Mouse (Mus musculus) left cerebral cortex, adult 2 months (tissue): ENCODE measurements around the gene Fam162b. TPM values are rescaled to one million over a fixed set of nuclear protein-coding genes. Genes with fewer than 3 reads are reported as not detected.

Experiments
- DNase-seq, 2 experiments: peaks; one replicate each; pipeline ENCODE4 v3.0.0; 2021 to 2022; ENCODE audit warnings: low spot score in 2 of 2, mixed read lengths in 1 of 2; ENCODE audit errors: extremely low spot score in 1 of 2
- H3K27ac ChIP-seq: fragments of 200-600 bp; 2 replicates; pipeline ENCODE4 v1.8.1; 2022
- H3K4me3 ChIP-seq: fragments of 200-600 bp; 2 replicates; pipeline ENCODE4 v1.8.1; 2022
- CTCF ChIP-seq: fragments of 200-600 bp; IDR thresholded peaks from 2 replicates; pipeline ENCODE4 v1.8.1; 2022; ENCODE audit warnings: antibody characterized with exemption, mild to moderate bottlenecking, moderate library complexity
- intact Hi-C: fragments of 180-260 bp; cut with DNase I; formaldehyde crosslinking; loops from one replicate; pipeline ENCODE4 v1.15.1; 2025
- long read RNA-seq, 2 experiments: library from polyadenylated mRNA; stranded (forward); transcript quantifications; one replicate each; pipeline ENCODE4 v2.0.0; 2021; ENCODE audit warnings: borderline mapping rate in 2 of 2
- total RNA-seq, 2 experiments: library from RNA; stranded (reverse); gene quantifications; 2 replicates each; pipeline ENCODE4 v1.2.3; 2021

Gene Fam162b
- not detected for total RNA-seq
- long read RNA-seq, experiment 1, result 0 reads
- long read RNA-seq, experiment 2, result 0 reads

DNA sequence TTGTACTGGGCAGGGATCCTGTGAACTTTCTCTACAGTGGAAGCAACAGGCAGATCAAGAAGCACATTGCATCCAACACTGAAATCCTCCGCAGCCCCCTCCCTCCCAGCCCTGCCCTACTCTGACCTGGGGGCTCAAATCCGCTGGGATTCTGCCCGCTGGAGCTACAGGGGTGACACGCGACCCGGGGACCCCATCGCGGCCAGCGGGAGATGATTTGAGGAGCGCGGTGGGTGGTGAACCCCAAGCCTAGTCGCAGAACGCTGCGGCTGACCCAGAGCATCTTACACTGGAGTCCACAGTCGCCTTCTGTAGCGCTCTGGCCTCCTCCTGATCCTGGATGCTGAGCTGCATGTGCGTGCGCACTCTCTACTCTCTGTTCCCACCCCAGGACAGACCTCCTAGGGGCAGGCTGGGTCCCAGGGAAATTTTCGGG is at the start of gene Fam162b:
TSS of gene Fam162b (minus strand) at position 379 of the 436 bp plus-strand sequence.
- Histone ChIP-seq H3K27ac (no peak within 1 kb of the TSS), H3K4me3 (no peak within 1 kb of the TSS)
- TF ChIP-seq CTCF, result no peak
- intact Hi-C loops, result no loop called here
- DNase-seq, result no peak

DNA sequence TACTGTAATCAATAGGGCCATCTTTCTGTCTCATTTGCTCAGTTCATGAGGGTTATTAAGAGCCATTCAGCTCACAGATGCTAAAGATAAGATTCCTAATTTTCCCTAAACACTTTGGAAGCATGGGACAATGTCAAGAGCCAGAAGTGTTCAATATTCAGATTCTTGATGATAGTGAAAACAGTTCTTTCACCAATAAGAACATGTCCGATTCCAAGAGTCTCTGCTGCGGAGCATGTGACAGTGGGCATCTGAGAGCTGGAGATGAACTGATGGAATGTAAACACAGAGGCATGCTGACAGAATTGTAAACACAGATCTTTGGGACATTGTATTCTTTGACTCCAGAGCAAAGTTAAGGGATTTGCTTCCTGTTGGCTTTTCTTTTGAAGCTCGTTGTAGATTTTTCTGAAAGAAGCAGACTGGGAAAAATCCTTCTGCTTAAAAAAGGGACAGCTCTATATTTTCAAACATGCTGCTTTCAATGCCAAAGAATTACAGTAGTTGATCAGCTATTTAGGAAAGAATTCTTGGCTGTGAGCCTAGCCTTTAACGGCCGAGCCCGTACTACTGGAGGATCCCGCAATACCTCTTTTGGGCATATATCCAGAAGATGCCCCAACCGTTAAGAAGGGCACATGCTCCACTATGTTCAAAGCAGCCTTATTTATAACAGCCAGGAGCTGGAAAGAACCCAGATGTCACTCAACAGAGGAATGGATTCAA is 41.3 kb upstream of the Fam162b start, which contains the start of gene Gprc6a:
TSS of gene Gprc6a (minus strand) at position 51 of the 726 bp plus-strand sequence.
- Histone ChIP-seq H3K27ac (no peak within 1 kb of the TSS), H3K4me3 (no peak within 1 kb of the TSS)
- intact Hi-C loops, result no loop called here
- TF ChIP-seq CTCF, result no peak
- DNase-seq, result no peak

DNA sequence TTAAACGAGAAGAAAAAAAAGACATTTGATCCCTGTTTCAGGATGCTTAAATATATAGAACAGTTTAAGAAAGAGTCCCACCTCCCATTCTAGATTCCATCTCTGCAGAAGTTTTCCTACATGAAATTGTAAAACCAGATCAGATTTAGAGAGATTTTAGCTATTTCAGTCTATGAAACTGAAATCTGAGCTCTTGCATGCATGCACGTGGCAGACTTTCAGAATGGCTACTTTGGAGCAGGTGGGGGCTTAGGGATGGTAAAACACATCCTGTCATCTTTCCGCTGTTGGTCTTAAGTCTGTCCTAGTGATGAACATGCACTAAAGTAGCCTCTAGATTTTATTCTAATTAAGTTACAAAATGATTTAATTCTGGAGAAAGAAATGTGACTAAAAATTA is 30.9 kb upstream of the Fam162b start:
- intact Hi-C loops, result no loop called here
- no peak for TF ChIP-seq CTCF
- Histone ChIP-seq H3K27ac (no peak overlapping the region), H3K4me3 (no peak overlapping the region)
- no peak for DNase-seq

DNA sequence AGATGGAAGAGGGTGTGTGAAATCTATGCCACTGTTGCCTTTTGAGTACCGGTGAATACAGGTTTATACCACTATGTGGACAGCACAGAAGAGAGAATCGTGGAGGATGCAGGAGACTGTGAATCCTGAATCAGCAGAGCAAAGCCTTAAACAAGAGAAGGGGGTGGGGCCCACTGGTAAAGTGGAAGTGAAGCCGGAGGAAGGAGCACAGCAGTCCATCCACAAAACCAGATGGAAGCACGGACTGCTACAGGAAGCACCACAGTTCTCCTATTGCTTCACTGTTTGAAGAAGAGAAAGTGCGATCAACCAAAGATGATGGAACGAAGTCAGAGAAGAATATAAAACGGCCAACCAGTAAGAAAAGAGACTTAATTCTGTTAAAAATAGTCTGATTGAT is 29.8 kb upstream of the Fam162b start:
- intact Hi-C loops, result no loop called here
- TF ChIP-seq CTCF, result no peak
- Histone ChIP-seq H3K4me3 (no peak overlapping the region), H3K27ac (no peak overlapping the region)
- no peak for DNase-seq

DNA sequence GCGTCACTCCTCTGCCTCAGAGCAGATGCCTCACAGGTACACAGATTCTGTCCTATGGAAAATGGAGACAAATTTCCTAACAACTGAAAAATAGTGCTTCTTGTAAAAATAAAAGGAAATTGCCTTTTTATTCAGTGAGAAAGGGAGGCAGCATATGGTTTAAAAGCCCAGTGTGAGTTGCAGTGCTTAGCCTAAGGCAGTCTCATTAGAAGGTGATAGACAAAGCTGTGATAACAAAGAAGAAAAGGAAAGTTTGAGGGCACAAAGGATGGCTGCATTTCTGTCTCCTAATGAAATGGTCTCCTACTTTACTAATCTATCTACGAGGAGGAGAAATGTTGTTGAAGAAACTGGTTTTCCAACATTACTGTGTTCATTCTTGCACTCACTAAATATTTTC is 28.2 kb upstream of the Fam162b start:
- Histone ChIP-seq H3K4me3 (no peak overlapping the region), H3K27ac (no peak overlapping the region)
- intact Hi-C loops, result no loop called here
- no peak for DNase-seq
- TF ChIP-seq CTCF, result no peak

DNA sequence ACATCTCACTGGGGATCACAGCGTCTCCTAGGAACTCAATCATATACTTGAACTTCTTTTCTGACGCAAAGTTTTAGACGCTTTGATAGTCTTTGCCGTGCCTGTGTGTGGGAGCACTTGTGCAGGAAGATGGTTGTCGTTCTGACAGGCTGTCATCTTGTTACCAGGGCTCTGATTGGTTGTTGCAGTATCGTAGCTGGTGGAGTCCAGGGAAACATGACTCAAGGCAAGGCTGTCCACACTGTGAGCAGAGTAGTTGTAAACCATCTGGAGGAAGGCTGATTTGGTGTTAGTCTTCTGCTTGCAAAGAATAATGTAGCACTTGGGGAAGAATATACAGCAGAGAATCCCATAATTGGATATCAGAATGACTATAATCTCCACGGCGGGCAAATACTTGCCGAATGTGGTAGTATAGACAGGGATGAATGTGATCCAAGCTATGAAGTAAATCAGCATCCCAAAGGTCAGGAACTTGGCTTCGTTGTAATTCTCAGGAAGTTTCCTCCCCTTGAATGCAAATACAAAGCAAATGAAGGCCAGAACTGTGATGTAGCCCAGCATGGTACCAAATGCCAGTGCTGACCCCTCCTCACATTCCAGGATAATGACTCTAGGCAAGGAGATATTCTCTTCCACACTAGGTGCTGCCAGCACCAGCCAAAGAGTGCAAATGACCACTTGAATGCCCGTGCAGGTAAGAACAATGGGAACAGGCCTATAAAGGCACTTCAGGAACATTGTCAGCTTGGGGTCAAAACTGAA is 24.7 kb upstream of the Fam162b start:
- intact Hi-C loops, result no loop called here
- no peak for TF ChIP-seq CTCF
- Histone ChIP-seq H3K4me3 (no peak overlapping the region), H3K27ac (no peak overlapping the region)
- DNase-seq, result no peak

DNA sequence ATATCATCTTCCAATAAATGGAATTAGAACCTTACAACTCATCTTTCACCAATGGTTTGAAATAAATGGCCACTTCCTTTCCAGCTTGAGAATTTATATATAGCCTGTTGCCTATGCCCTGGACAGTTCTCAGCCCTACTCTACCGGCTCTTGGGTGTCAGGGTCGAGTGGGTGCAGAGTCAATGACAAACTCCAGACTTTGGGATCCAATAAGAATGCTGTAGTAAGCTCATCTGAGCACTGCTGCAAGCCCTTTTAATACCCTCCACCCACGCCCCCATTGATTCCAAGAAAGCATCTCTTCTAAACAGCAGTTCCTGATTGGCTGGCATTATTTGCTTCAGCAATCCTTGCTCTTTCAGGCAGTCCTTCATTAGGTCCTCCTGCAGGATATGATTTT is 23.1 kb upstream of the Fam162b start:
- intact Hi-C loops, result no loop called here
- DNase-seq, result no peak
- Histone ChIP-seq H3K4me3 (no peak overlapping the region), H3K27ac (no peak overlapping the region)
- TF ChIP-seq CTCF, result no peak

DNA sequence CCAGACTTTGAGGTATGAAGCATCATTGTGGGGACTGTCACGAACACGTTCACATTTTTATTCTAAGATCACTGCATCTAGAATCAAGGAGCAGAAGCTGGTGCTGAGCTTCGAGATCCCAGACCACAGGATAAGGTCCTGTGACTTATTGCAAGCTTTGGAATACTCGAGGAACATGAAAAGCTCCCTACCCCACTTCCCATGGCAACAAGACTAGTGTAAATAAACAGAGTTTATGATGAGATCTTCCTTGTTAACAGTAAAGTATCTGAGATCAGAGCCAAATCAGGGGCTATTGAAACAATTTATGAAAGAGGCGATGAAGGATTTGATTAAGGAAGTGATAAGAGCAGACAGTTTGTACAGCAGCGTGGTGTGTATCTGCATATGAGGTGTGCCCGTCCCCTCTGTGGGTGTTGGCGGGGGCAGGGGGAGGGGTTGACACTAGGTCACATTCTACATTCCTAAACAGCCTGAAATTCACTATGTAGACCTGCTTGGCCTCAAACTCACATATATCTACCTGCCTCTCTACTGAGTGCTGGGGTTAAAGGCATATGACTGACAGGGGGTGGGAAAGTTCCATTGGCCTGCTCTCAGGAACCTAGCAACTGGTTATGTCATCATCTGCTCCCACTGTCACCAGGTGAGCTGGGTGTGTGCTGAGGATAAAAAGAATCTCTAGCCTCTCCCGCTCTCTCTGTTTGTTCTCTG is 21.8 kb upstream of the Fam162b start:
- DNase-seq, result no peak
- no peak for TF ChIP-seq CTCF
- H3K27ac ChIP-seq, result no peak overlapping the region
- no peak overlapping the region for H3K4me3 ChIP-seq
- intact Hi-C loops, result no loop called here

DNA sequence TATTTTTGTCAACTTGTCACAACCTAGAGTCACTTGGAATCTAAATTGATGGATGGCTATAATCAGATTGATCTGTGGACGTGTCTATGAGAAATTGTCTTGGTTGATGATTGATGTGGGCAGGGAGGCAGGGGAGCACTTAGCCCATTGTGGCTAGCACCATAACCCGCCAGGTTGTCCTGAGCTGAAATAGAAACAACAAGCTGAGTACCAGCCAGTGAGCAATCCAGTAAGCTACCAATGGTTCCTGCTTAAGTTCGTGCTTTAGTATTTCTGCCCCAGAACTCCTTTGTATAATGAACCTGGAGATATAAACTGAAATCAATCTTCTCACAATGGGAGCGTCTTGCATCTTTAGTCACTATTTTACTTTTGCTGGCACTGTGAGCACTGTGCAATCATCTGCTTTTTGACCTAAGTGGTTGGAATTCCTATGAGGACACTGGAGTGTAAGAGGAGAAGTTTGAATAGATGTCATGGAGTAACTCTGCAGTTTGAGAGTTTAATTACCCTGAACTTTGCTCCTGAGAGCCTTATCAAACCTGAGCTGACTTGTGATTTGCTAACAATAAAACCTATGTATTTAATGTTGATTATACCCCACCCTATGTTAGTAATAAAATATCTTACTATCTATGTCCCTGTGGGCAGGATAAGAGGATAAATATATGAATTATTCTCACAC is 19.6 kb upstream of the Fam162b start:
- intact Hi-C loops, result no loop called here
- no peak for DNase-seq
- Histone ChIP-seq H3K27ac (no peak overlapping the region), H3K4me3 (no peak overlapping the region)
- no peak for TF ChIP-seq CTCF

DNA sequence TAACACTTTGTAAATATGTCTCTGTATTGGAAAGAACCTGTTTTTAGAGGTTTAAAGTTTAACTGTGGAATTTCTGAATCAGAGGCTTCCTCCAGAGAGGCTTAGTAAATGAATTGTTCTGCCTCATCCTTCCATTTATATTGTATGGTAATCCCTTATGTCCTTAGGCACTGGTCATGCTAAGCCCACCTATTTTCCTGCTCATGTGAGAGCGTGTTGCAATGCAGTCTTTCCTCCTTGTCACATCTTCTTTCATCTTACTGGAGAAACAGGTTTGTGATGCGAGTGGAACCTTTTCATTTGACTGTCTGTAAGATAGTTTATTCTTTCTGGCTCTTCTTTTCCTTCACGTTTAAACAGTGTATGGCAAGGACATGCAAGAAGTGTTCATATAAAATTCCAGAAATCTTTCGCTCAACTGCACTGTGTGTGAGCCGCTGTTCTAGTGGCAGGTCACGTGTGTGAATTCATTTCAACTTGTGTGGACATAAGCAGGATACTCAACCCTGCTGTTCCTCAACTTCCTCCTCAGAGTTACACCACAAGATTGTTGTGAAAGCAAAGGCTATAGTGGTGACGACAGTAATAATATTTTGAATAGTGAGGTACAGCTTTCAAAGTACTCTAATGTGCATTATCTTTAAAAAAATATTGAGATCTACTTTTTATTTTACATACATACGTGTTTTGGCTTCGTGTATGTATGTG is 6.8 kb upstream of the Fam162b start:
- TF ChIP-seq CTCF, result no peak
- intact Hi-C loops, result loop anchor here (5.0 kb wide), 1 partner anchor 60 kb away; no protein-coding TSS in a partner anchor
- no peak for DNase-seq
- Histone ChIP-seq H3K4me3 (no peak overlapping the region), H3K27ac (no peak overlapping the region)
